Mouse (Mus musculus): ENCODE measurements at regions not wholly inside any gene's neighbourhood (a gene's known extent, or its start where the extent isn't known, plus 50 kb on each side); places are given as distances from the start of the nearest gene placed in this dataset.

GRCm38 (mm10) chr5:64463570-64463969 lies 307.5 kb downstream of the Tbc1d1 start:
- WGBS: 72% methylated on average over 5 of the region's 5 CpGs
- Histone ChIP-seq H3K36me3 (ENCODE audit: control insufficient read depth, insufficient read depth, low read length) (no peaks in the 10 kb centered on the region), H3K9me3 (ENCODE audit: control insufficient read depth, low read length) (no peaks in the 10 kb centered on the region), H3K9ac (ENCODE audit: low read length) (no peak overlapping the region), H3K4me2 (ENCODE audit: low read length) (no peak overlapping the region), H3K27me3 (ENCODE audit: control insufficient read depth, insufficient read depth, low read length) (no peaks in the 10 kb centered on the region), H3K4me3 (ENCODE audit: control insufficient read depth in 1 of 2, insufficient read depth in 1 of 2, low read depth in 1 of 2, low read length in 2 of 2) (no peak overlapping the region), H3K4me1 (ENCODE audit: control insufficient read depth in 2 of 2, insufficient read depth in 2 of 2, low read length in 2 of 2) (no peaks in the 10 kb centered on the region), H3K27ac (replicated peaks in 1 of 2; ENCODE audit: control insufficient read depth in 1 of 2, insufficient read depth in 1 of 2, low read depth in 2 of 2, low read length in 2 of 2) (no peak overlapping the region)
- no peak for ATAC-seq (ENCODE audit: insufficient number of reproducible peaks, insufficient read depth, low FRiP score, low read depth)

GRCm38 (mm10) chr5:64466320-64466719 lies 310.2 kb downstream of the Tbc1d1 start:
- H3K9me3 ChIP-seq (ENCODE audit: control insufficient read depth, low read length): no peaks in the 10 kb centered on the region
- H3K27me3 ChIP-seq (ENCODE audit: control insufficient read depth, insufficient read depth, low read length): no peaks in the 10 kb centered on the region
- no peak for ATAC-seq (ENCODE audit: insufficient number of reproducible peaks, insufficient read depth, low FRiP score, low read depth)
- WGBS: 89% methylated on average over 3 of the region's 3 CpGs
- no peak overlapping the region for H3K4me2 ChIP-seq (ENCODE audit: low read length)
- no peak overlapping the region for H3K4me3 ChIP-seq (ENCODE audit: control insufficient read depth in 1 of 2, insufficient read depth in 1 of 2, low read depth in 1 of 2, low read length in 2 of 2)
- no peaks in the 10 kb centered on the region for H3K4me1 ChIP-seq (ENCODE audit: control insufficient read depth in 2 of 2, insufficient read depth in 2 of 2, low read length in 2 of 2)
- no peaks in the 10 kb centered on the region for H3K36me3 ChIP-seq (ENCODE audit: control insufficient read depth, insufficient read depth, low read length)
- H3K9ac ChIP-seq (ENCODE audit: low read length): no peak overlapping the region
- no peak overlapping the region for H3K27ac ChIP-seq (replicated peaks in 1 of 2; ENCODE audit: control insufficient read depth in 1 of 2, insufficient read depth in 1 of 2, low read depth in 2 of 2, low read length in 2 of 2)

- WGBS: 72% methylated on average over 3 of the region's 3 CpGs
- no peaks in the 10 kb centered on the region for H3K9me3 ChIP-seq (ENCODE audit: control insufficient read depth, low read length)
- ATAC-seq (ENCODE audit: insufficient number of reproducible peaks, insufficient read depth, low FRiP score, low read depth): no peak
Observed at GRCm38 (mm10) chr5:64467856-64468255, 311.8 kb downstream of the Tbc1d1 start.

GRCm38 (mm10) chr5:64468307-64468706 lies 312.2 kb downstream of the Tbc1d1 start:
- no peak for ATAC-seq (ENCODE audit: insufficient number of reproducible peaks, insufficient read depth, low FRiP score, low read depth)
- H3K4me1 ChIP-seq (ENCODE audit: control insufficient read depth in 2 of 2, insufficient read depth in 2 of 2, low read length in 2 of 2): no peaks in the 10 kb centered on the region
- H3K36me3 ChIP-seq (ENCODE audit: control insufficient read depth, insufficient read depth, low read length): no peaks in the 10 kb centered on the region
- no peak overlapping the region for H3K4me2 ChIP-seq (ENCODE audit: low read length)
- H3K27me3 ChIP-seq (ENCODE audit: control insufficient read depth, insufficient read depth, low read length): no peaks in the 10 kb centered on the region
- 80% methylated on average over 7 of the region's 7 CpGs for WGBS
- no peak overlapping the region for H3K9ac ChIP-seq (ENCODE audit: low read length)
- H3K4me3 ChIP-seq (ENCODE audit: control insufficient read depth in 1 of 2, insufficient read depth in 1 of 2, low read depth in 1 of 2, low read length in 2 of 2): no peak overlapping the region
- H3K9me3 ChIP-seq (ENCODE audit: control insufficient read depth, low read length): no peaks in the 10 kb centered on the region
- H3K27ac ChIP-seq (replicated peaks in 1 of 2; ENCODE audit: control insufficient read depth in 1 of 2, insufficient read depth in 1 of 2, low read depth in 2 of 2, low read length in 2 of 2): no peak overlapping the region

More at GRCm38 (mm10) chr5:64467856-64468255, 311.8 kb downstream of the Tbc1d1 start:
- Histone ChIP-seq H3K4me2 (ENCODE audit: low read length) (no peak overlapping the region), H3K4me1 (ENCODE audit: control insufficient read depth in 2 of 2, insufficient read depth in 2 of 2, low read length in 2 of 2) (no peaks in the 10 kb centered on the region), H3K27me3 (ENCODE audit: control insufficient read depth, insufficient read depth, low read length) (no peaks in the 10 kb centered on the region), H3K36me3 (ENCODE audit: control insufficient read depth, insufficient read depth, low read length) (no peaks in the 10 kb centered on the region), H3K9ac (ENCODE audit: low read length) (no peak overlapping the region), H3K27ac (replicated peaks in 1 of 2; ENCODE audit: control insufficient read depth in 1 of 2, insufficient read depth in 1 of 2, low read depth in 2 of 2, low read length in 2 of 2) (no peak overlapping the region), H3K4me3 (ENCODE audit: control insufficient read depth in 1 of 2, insufficient read depth in 1 of 2, low read depth in 1 of 2, low read length in 2 of 2) (no peak overlapping the region)

GRCm38 (mm10) chr5:64472008-64472407 lies 315.9 kb downstream of the Tbc1d1 start:
- no peaks in the 10 kb centered on the region for H3K4me1 ChIP-seq (ENCODE audit: control insufficient read depth in 2 of 2, insufficient read depth in 2 of 2, low read length in 2 of 2)
- ATAC-seq (ENCODE audit: insufficient number of reproducible peaks, insufficient read depth, low FRiP score, low read depth): no peak
- no peak overlapping the region for H3K9ac ChIP-seq (ENCODE audit: low read length)
- H3K27me3 ChIP-seq (ENCODE audit: control insufficient read depth, insufficient read depth, low read length): no peaks in the 10 kb centered on the region
- no peak overlapping the region for H3K4me2 ChIP-seq (ENCODE audit: low read length)
- 63% methylated on average over 3 of the region's 3 CpGs for WGBS
- H3K36me3 ChIP-seq (ENCODE audit: control insufficient read depth, insufficient read depth, low read length): no peaks in the 10 kb centered on the region
- no peak overlapping the region for H3K27ac ChIP-seq (replicated peaks in 1 of 2; ENCODE audit: control insufficient read depth in 1 of 2, insufficient read depth in 1 of 2, low read depth in 2 of 2, low read length in 2 of 2)
- no peak overlapping the region for H3K4me3 ChIP-seq (ENCODE audit: control insufficient read depth in 1 of 2, insufficient read depth in 1 of 2, low read depth in 1 of 2, low read length in 2 of 2)
- H3K9me3 ChIP-seq (ENCODE audit: control insufficient read depth, low read length): no peaks in the 10 kb centered on the region

- H3K4me3 ChIP-seq (ENCODE audit: control insufficient read depth in 1 of 2, insufficient read depth in 1 of 2, low read depth in 1 of 2, low read length in 2 of 2): no peak overlapping the region
- no peaks in the 10 kb centered on the region for H3K36me3 ChIP-seq (ENCODE audit: control insufficient read depth, insufficient read depth, low read length)
- H3K27me3 ChIP-seq (ENCODE audit: control insufficient read depth, insufficient read depth, low read length): no peaks in the 10 kb centered on the region
- H3K27ac ChIP-seq (replicated peaks in 1 of 2; ENCODE audit: control insufficient read depth in 1 of 2, insufficient read depth in 1 of 2, low read depth in 2 of 2, low read length in 2 of 2): no peak overlapping the region
- no peak overlapping the region for H3K4me2 ChIP-seq (ENCODE audit: low read length)
- ATAC-seq (ENCODE audit: insufficient number of reproducible peaks, insufficient read depth, low FRiP score, low read depth): no peak
- WGBS: 44% methylated on average over 10 of the region's 10 CpGs
- no peaks in the 10 kb centered on the region for H3K4me1 ChIP-seq (ENCODE audit: control insufficient read depth in 2 of 2, insufficient read depth in 2 of 2, low read length in 2 of 2)
- H3K9me3 ChIP-seq (ENCODE audit: control insufficient read depth, low read length): no peaks in the 10 kb centered on the region
- no peak overlapping the region for H3K9ac ChIP-seq (ENCODE audit: low read length)
Observed at GRCm38 (mm10) chr5:64472415-64472814, 316.3 kb downstream of the Tbc1d1 start.

- no peak for ATAC-seq (ENCODE audit: insufficient number of reproducible peaks, insufficient read depth, low FRiP score, low read depth)
- no peak overlapping the region for H3K4me3 ChIP-seq (ENCODE audit: control insufficient read depth in 1 of 2, insufficient read depth in 1 of 2, low read depth in 1 of 2, low read length in 2 of 2)
- H3K4me1 ChIP-seq (ENCODE audit: control insufficient read depth in 2 of 2, insufficient read depth in 2 of 2, low read length in 2 of 2): no peaks in the 10 kb centered on the region
- no peak overlapping the region for H3K4me2 ChIP-seq (ENCODE audit: low read length)
- H3K27me3 ChIP-seq (ENCODE audit: control insufficient read depth, insufficient read depth, low read length): no peaks in the 10 kb centered on the region
- 88% methylated on average over 1 of the region's 1 CpGs for WGBS
- no peak overlapping the region for H3K27ac ChIP-seq (replicated peaks in 1 of 2; ENCODE audit: control insufficient read depth in 1 of 2, insufficient read depth in 1 of 2, low read depth in 2 of 2, low read length in 2 of 2)
- H3K9me3 ChIP-seq (ENCODE audit: control insufficient read depth, low read length): no peaks in the 10 kb centered on the region
- H3K9ac ChIP-seq (ENCODE audit: low read length): no peak overlapping the region
- H3K36me3 ChIP-seq (ENCODE audit: control insufficient read depth, insufficient read depth, low read length): no peaks in the 10 kb centered on the region
Observed at GRCm38 (mm10) chr5:64474868-64475267, 318.8 kb downstream of the Tbc1d1 start.

- WGBS: 76% methylated on average over 8 of the region's 8 CpGs
- no peak for ATAC-seq (ENCODE audit: insufficient number of reproducible peaks, insufficient read depth, low FRiP score, low read depth)
- H3K9ac ChIP-seq (ENCODE audit: low read length): no peak overlapping the region
Observed at GRCm38 (mm10) chr5:64475736-64476519, 319.8 kb downstream of the Tbc1d1 start.

More at GRCm38 (mm10) chr5:64475736-64476519, 319.8 kb downstream of the Tbc1d1 start:
- H3K27me3 ChIP-seq (ENCODE audit: control insufficient read depth, insufficient read depth, low read length): no peaks in the 10 kb centered on the region
- no peaks in the 10 kb centered on the region for H3K36me3 ChIP-seq (ENCODE audit: control insufficient read depth, insufficient read depth, low read length)
- no peak overlapping the region for H3K27ac ChIP-seq (replicated peaks in 1 of 2; ENCODE audit: control insufficient read depth in 1 of 2, insufficient read depth in 1 of 2, low read depth in 2 of 2, low read length in 2 of 2)
- no peak overlapping the region for H3K4me3 ChIP-seq (ENCODE audit: control insufficient read depth in 1 of 2, insufficient read depth in 1 of 2, low read depth in 1 of 2, low read length in 2 of 2)
- no peak overlapping the region for H3K4me2 ChIP-seq (ENCODE audit: low read length)
- H3K9me3 ChIP-seq (ENCODE audit: control insufficient read depth, low read length): no peaks in the 10 kb centered on the region
- H3K4me1 ChIP-seq (ENCODE audit: control insufficient read depth in 2 of 2, insufficient read depth in 2 of 2, low read length in 2 of 2): no peaks in the 10 kb centered on the region
